Mouse (Mus musculus) left cerebral cortex, adult 9 months (tissue): ENCODE results near the gene Wdr20.

Experiments
- DNase-seq, 2 experiments: peaks; one replicate each; pipeline ENCODE4 v3.0.0; 2022; ENCODE audit warnings: low spot score in 2 of 2

The Wdr20 gene

DNA sequence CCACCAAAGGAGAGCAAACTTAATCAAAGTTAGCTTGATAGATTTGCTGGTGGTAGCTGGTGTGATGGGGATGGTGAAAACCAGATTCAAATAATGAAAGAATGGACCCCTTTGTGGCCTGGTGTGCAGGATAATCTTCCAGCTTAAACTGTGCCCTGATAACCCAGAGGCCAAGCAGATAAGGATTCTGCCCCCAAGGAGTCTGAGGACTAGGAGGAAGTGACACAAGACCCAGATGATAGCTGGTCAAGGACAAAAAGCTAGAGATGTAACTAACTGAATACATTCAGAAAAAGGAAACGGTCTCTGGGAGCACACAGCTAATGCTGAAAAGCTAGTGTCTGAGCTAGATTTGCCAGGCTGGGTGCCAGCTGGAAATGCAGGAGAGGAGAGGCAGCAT lies 114.2 kb downstream of the Wdr20 start:
- no peak for DNase-seq
